Mouse (Mus musculus) spleen, postnatal 0 days (tissue): ENCODE results near the gene Cga. TPM values are rescaled to one million over a fixed set of nuclear protein-coding genes. Genes with fewer than 3 reads are reported as not detected.

Experiments used
- polyA plus RNA-seq: library from polyadenylated mRNA; unstranded; fragments of >200 nt; fragmentation: Nextera tagmentation; extraction: Ambion mirVana; gene quantifications from 2 replicates; pipeline ENCODE4 v1.2.1, GENCODE M21; 2015

Gene Cga
- polyA plus RNA-seq = not detected in 2 replicates

GRCm38 (mm10) chr4:34893479-34893878, at the start of gene Cga:
Gene Cga (plus strand): TSS chr4:34893779.

GRCm38 (mm10) chr4:34882818-34883217, 10.8 kb upstream of the Cga start, which contains the start of gene Zfp292:
Gene Zfp292 (minus strand): TSS chr4:34882960.

Other genes with a start within 250 kb of the Cga start
- 22.0 and 22.7 TPM in 2 replicates for gene Slc35a1, start 206.3 kb upstream of the Cga start, polyA plus RNA-seq
- not detected in 2 replicates for gene Cfap206, start 163.6 kb upstream of the Cga start, polyA plus RNA-seq
- gene Gm136, start 137.5 kb upstream of the Cga start, polyA plus RNA-seq = not detected in 2 replicates
- gene Smim8, start 115.4 kb upstream of the Cga start, polyA plus RNA-seq = 54.2 and 54.6 TPM in 2 replicates
- 6.1 and 7.2 TPM in 2 replicates for gene Zfp292, start 10.8 kb upstream of the Cga start, polyA plus RNA-seq